Mouse (Mus musculus): ENCODE measurements around the gene Theg. TPM values are rescaled to one million over a fixed set of nuclear protein-coding genes. Genes with fewer than 3 reads are reported as not detected.

The Theg gene
- not detected in 2 replicates for polyA plus RNA-seq (2016; fragmentation: Nextera tagmentation; extraction: Ambion mirVana)

DNA sequence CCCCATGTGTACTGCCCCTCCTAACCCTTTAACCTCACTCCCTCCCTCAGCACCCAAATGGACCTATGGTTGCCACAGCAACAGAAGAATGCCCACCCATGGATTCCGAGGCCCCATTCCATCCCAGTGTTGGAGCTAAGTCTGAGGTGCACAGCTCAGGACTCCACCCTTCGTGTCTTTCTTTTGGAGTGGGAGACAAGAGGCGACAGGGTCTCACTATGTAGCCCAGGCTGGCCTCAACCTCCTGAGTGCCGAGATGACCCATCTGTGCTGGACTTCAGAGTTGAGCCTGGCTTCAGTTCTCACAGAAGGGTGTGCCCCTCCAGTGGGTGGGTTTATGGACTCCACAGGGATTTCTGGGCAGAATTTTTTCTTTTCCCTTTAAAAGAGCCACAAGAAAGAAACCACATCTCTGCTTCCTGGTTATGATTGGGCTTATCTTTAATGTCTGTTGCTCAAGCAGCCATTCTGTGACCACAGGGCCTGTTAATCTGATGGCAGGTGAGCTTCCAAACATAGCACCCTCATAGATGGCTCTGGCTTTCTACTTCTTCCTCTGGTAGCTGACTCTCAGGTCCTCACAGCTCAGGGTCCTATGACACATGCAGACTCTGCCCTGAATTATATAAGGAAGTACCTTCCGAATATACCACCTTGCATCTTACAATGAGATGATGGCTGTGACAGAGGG, at the start of gene Theg:
Theg (minus strand) TSS at position 271 of the 691 bp plus-strand sequence.
- 86% methylated on average over 5 of the region's 5 CpGs for WGBS
- H3K36me3 ChIP-seq: no peaks in the 10 kb centered on the region
- DNase-seq (ENCODE audit: low spot score): peak; percentile 18
- H3K9me3 ChIP-seq (replicated peaks): no peaks in the 10 kb centered on the region
- no peak within 1 kb of the TSS for H3K27ac ChIP-seq
- no peaks in the 10 kb centered on the region for H3K4me1 ChIP-seq
- H3K4me3 ChIP-seq: no peak within 1 kb of the TSS
- H3K27me3 ChIP-seq (ENCODE audit: low read depth, poor library complexity, severe bottlenecking): no peaks in the 10 kb centered on the region

DNA sequence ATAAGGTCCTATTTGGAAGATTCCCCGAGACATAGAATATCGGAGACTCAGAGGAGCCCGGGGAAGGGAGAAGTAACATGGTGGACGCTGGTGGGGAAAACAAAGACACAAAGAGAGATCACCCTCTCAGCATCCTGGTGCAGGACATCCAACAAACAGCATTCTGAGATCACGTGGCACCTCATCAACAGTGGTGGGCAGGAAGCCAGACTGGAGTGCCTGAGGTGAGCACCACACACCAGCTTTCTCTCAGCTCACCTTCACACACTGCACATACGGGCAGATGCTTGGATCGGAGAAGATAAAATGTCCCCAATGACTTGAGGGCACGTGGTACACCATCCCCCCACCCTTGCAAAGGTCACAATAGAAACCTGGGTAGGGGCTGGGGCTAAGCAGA, 49.2 kb upstream of the Theg start:
- H3K4me3 ChIP-seq: peak overlapping the region; percentile 6; the same call in 1 of the 2 replicates

GRCm38 (mm10) chr10:79633006-79633777, 46.1 kb upstream of the Theg start:
- no peak for DNase-seq (ENCODE audit: low spot score)
- no peak overlapping the region for H3K27ac ChIP-seq
- H3K36me3 ChIP-seq: no peaks in the 10 kb centered on the region
- peaks cover 18% of the 10 kb centered on the region for H3K4me1 ChIP-seq
- peaks cover 16% of the 10 kb centered on the region for H3K27me3 ChIP-seq (ENCODE audit: low read depth, poor library complexity, severe bottlenecking)
- H3K9me3 ChIP-seq (replicated peaks): no peaks in the 10 kb centered on the region
- 87% methylated on average over 17 of the region's 17 CpGs for WGBS
- H3K4me3 ChIP-seq: no peak overlapping the region

More for the DNA sequence above, 49.2 kb upstream of the Theg start:
- Histone ChIP-seq H3K36me3 (no peaks in the 10 kb centered on the region), H3K9me3 (replicated peaks) (no peaks in the 10 kb centered on the region), H3K27ac (no peak overlapping the region), H3K4me1 (peaks cover 35% of the 10 kb centered on the region), H3K27me3 (ENCODE audit: low read depth, poor library complexity, severe bottlenecking) (peaks cover 43% of the 10 kb centered on the region)
- DNase-seq (ENCODE audit: low spot score): no peak
- WGBS: 82% methylated on average over 8 of the region's 8 CpGs

GRCm38 (mm10) chr10:79631432-79631831, 44.3 kb upstream of the Theg start:
- Histone ChIP-seq H3K9me3 (replicated peaks) (no peaks in the 10 kb centered on the region), H3K27me3 (ENCODE audit: low read depth, poor library complexity, severe bottlenecking) (peaks cover 6% of the 10 kb centered on the region; the same call in 1 of the 2 replicates), H3K27ac (no peak overlapping the region), H3K4me3 (no peak overlapping the region), H3K36me3 (no peaks in the 10 kb centered on the region), H3K4me1 (peaks cover under 1% of the 10 kb centered on the region)
- no peak for DNase-seq (ENCODE audit: low spot score)
- WGBS: 90% methylated on average over 4 of the region's 4 CpGs

DNA sequence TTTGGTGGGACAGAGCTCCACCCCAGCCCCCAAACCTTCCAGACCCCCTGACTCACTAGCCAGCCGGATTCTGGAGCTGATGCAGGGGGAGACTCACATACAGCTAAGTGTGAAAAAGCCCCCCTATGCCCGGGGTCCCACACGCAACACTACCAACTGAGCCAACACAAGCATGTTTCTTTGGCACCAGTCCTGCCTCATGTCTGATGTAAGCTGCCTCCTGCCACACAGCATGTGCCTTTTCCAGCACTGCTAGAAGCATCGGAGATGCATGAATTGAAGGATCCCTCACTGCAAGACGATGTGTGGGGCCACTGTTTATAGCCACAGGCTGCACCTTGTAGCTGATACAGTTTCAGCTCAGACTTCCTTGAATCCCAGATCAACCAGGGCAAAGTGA, 41.2 kb upstream of the Theg start:
- Histone ChIP-seq H3K4me3 (no peak overlapping the region), H3K9me3 (replicated peaks) (no peaks in the 10 kb centered on the region), H3K27ac (no peak overlapping the region), H3K27me3 (ENCODE audit: low read depth, poor library complexity, severe bottlenecking) (no peaks in the 10 kb centered on the region), H3K4me1 (no peaks in the 10 kb centered on the region), H3K36me3 (no peaks in the 10 kb centered on the region)
- no peak for DNase-seq (ENCODE audit: low spot score)
- 90% methylated on average over 5 of the region's 5 CpGs for whole genome bisulfite sequencing

GRCm38 (mm10) chr10:79626156-79626555, 39.0 kb upstream of the Theg start:
- H3K4me3 ChIP-seq: no peak overlapping the region
- H3K36me3 ChIP-seq: no peaks in the 10 kb centered on the region
- H3K27ac ChIP-seq: no peak overlapping the region
- no peak for DNase-seq (ENCODE audit: low spot score)
- 89% methylated on average over 10 of the region's 10 CpGs for WGBS
- H3K4me1 ChIP-seq: no peaks in the 10 kb centered on the region
- H3K27me3 ChIP-seq (ENCODE audit: low read depth, poor library complexity, severe bottlenecking): no peaks in the 10 kb centered on the region
- no peaks in the 10 kb centered on the region for H3K9me3 ChIP-seq (replicated peaks)

- DNase-seq (ENCODE audit: low spot score): no peak
- no peak overlapping the region for H3K4me3 ChIP-seq
- H3K36me3 ChIP-seq: no peaks in the 10 kb centered on the region
- WGBS: 84% methylated on average over 9 of the region's 9 CpGs
- H3K27ac ChIP-seq: no peak overlapping the region
- H3K9me3 ChIP-seq (replicated peaks): no peaks in the 10 kb centered on the region
- 0 out of 2 replicates have a peak, but pooled peaks cover 3% of the 10 kb centered on the region for H3K4me1 ChIP-seq
- H3K27me3 ChIP-seq (ENCODE audit: low read depth, poor library complexity, severe bottlenecking): no peaks in the 10 kb centered on the region
These were observed 38.3 kb upstream of the Theg start for GRCm38 (mm10) chr10:79625398-79625797.

DNA sequence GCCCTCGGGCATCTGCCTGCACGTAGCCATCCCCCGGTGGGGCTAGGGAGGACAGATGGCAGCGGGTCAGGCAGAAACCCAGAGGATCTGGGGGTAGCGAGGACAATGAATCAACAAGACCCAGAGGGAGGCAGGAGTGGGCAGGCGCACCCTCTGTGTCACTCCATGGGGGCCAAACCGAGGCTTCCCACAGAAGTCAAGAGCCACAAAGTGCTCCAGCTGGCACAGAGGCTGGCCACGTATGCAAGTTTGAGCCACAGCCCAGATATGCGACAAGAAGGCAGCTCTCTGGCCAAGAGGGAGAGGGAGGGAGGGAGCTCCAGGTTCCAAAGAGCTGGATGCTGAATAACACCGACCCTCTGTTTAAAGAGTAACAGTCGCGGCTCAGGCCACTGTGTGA, 36.8 kb upstream of the Theg start:
- no peak overlapping the region; the same call in 1 of the 2 replicates for H3K27ac ChIP-seq
- H3K27me3 ChIP-seq (ENCODE audit: low read depth, poor library complexity, severe bottlenecking): no peaks in the 10 kb centered on the region
- DNase-seq (ENCODE audit: low spot score): no peak
- H3K4me1 ChIP-seq: 0 out of 2 replicates have a peak, but pooled peaks cover 4% of the 10 kb centered on the region
- no peaks in the 10 kb centered on the region for H3K36me3 ChIP-seq
- no peaks in the 10 kb centered on the region for H3K9me3 ChIP-seq (replicated peaks)
- no peak overlapping the region for H3K4me3 ChIP-seq
- WGBS: 79% methylated on average over 12 of the region's 12 CpGs

DNA sequence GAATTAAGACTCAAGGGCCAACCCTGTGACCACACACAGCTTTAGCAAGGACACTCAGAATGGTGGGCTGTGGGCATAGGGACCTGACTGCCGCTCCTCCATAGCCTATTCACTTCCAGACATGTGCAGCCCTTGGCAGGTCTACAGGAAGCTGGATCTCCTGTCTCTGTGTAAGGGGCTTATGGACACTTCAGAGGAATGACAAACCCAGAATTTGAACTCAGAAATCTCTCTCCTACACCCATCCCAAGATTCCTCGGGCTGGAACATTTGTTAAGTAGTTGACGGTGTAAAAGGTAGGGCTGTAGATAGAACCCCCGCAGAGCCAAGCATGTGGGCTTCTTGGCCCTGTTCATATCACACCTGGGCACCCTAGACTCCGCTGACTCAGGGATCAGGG, 29.2 kb upstream of the Theg start:
- Histone ChIP-seq H3K36me3 (no peaks in the 10 kb centered on the region), H3K27me3 (ENCODE audit: low read depth, poor library complexity, severe bottlenecking) (peaks cover 34% of the 10 kb centered on the region), H3K9me3 (replicated peaks) (no peaks in the 10 kb centered on the region), H3K4me1 (peaks cover 38% of the 10 kb centered on the region), H3K27ac (no peak overlapping the region), H3K4me3 (no peak overlapping the region)
- no peak for DNase-seq (ENCODE audit: low spot score)
- 88% methylated on average over 5 of the region's 5 CpGs for WGBS

DNA sequence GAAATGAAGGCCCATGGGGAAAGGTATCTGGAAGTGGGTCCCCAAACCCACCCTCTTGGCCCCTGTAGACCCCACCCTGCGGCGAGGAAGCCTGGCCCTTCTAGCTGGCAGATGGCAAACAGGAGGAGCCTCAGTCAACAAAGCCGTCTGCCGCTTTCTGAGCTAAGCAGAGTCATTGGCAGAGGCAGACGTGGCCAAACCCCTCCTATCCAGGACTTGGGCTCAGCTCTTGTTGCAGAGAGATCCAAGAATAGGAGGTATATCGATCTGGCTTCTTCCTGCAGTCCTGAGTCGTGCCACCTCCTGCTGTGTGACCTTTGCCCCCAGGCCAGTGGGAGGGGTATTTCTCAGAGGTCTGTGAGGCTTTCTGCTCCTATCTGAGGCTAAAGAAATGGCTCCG, 28.7 kb upstream of the Theg start:
- Histone ChIP-seq H3K36me3 (no peaks in the 10 kb centered on the region), H3K4me3 (no peak overlapping the region), H3K4me1 (peaks cover 42% of the 10 kb centered on the region), H3K9me3 (replicated peaks) (no peaks in the 10 kb centered on the region), H3K27ac (no peak overlapping the region), H3K27me3 (ENCODE audit: low read depth, poor library complexity, severe bottlenecking) (peaks cover 40% of the 10 kb centered on the region)
- 16% methylated on average over 8 of the region's 8 CpGs for WGBS
- DNase-seq (ENCODE audit: low spot score): no peak

GRCm38 (mm10) chr10:79614305-79614643, 27.1 kb upstream of the Theg start:
- 86% methylated on average over 1 of the region's 1 CpGs for WGBS
- peak overlapping the region; percentile 73 for H3K4me3 ChIP-seq
- 0 out of 2 replicates have a peak overlapping the region, but pooled peaks have one; percentile 70 for H3K27ac ChIP-seq
- H3K4me1 ChIP-seq: peaks cover 38% of the 10 kb centered on the region
- H3K9me3 ChIP-seq (replicated peaks): no peaks in the 10 kb centered on the region
- H3K36me3 ChIP-seq: no peaks in the 10 kb centered on the region
- H3K27me3 ChIP-seq (ENCODE audit: low read depth, poor library complexity, severe bottlenecking): peaks cover 56% of the 10 kb centered on the region
- no peak for DNase-seq (ENCODE audit: low spot score)

DNA sequence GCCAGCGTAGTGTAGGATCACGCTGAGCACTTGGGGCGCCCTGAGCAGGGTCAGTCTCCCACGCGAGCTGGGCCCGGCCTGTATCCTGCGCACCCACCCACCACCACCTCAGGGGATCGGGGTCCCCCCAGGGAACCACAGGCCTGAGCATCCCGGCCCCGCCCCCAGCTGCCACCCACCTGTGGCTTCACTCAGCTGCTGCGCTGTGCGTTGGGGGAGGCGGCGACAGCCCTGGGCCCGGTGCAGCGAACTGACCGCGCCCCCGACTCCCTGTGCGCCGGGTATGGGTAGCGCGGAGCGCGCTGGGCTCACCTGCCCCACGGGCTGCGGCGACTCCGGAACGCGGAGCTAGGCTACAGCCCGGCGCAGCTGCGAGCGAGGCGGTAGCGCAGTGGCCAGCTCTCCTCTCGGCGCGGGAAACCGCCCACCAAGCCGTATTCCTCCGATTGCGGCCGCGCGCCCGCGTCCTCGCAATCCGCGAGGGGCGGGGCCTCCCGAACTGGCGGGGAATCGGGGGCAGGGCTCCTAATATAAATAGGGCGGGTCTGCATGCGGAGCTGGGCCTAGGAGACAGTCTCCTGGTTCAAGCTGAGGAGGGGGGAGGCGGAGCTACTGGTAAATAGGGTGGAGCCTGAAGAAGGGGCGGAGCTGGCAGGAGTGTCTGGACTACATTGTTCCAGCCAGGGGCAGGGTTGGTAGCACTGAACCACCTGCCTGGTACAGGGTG, 26.6 kb upstream of the Theg start, which contains the start of gene C2cd4c:
C2cd4c (minus strand) TSS at position 448 of the 727 bp plus-strand sequence.
- peaks cover 61% of the 10 kb centered on the region for H3K27me3 ChIP-seq (ENCODE audit: low read depth, poor library complexity, severe bottlenecking)
- peak within 1 kb of the TSS; percentile 70 for H3K27ac ChIP-seq

More for the DNA sequence above, 26.6 kb upstream of the Theg start, which contains the start of gene C2cd4c:
- Histone ChIP-seq H3K36me3 (no peaks in the 10 kb centered on the region), H3K9me3 (replicated peaks) (no peaks in the 10 kb centered on the region), H3K4me1 (peaks cover 38% of the 10 kb centered on the region), H3K4me3 (peak within 1 kb of the TSS; percentile 73)
- peak; percentile 79 for DNase-seq (ENCODE audit: low spot score)
- 1% methylated on average over 59 of the region's 60 CpGs for WGBS
